Mouse (Mus musculus) megakaryocyte, embryonic 14.5 days (primary cell): Measurements from ENCODE around the gene Sema3d. TPM values are rescaled to one million over a fixed set of nuclear protein-coding genes. Genes with fewer than 3 reads are reported as not detected.

Experiments used
- H3K27me3 ChIP-seq: replicated peaks from 2 replicates; pipeline ENCODE3; 2012; ENCODE audit warnings: inconsistent platforms
- H3K36me3 ChIP-seq: replicated peaks from 2 replicates; pipeline ENCODE3; 2012; ENCODE audit warnings: low read length, inconsistent platforms, mixed read lengths
- H3K4me1 ChIP-seq: 2 replicates; pipeline ENCODE4 v1.6.1; 2012; ENCODE audit warnings: inconsistent platforms
- H3K4me3 ChIP-seq: replicated peaks from 2 replicates; pipeline ENCODE3; 2012; ENCODE audit warnings: moderate library complexity, mild to moderate bottlenecking, inconsistent platforms
- H3K9me3 ChIP-seq: 2 replicates; pipeline ENCODE4 v1.6.1; 2012; ENCODE audit warnings: inconsistent platforms
- FLI1 ChIP-seq: IDR thresholded peaks from 2 replicates; pipeline ENCODE4 v1.6.1; 2012; ENCODE audit warnings: low read length, inconsistent platforms, mixed read lengths
- GATA1 ChIP-seq: IDR thresholded peaks from 3 replicates; pipeline ENCODE4 v1.6.1; 2012; ENCODE audit warnings: mixed read lengths, low read length, inconsistent platforms, borderline replicate concordance
- polyA plus RNA-seq: library from polyadenylated mRNA; stranded (reverse); fragments of >175 nt; gene quantifications from 2 replicates; pipeline ENCODE4 v1.2.3, GENCODE M21; 2012; ENCODE audit warnings: low replicate concordance; ENCODE audit not compliant: insufficient read depth

Gene Sema3d
- polyA plus RNA-seq, 1 experiment: not detected

DNA sequence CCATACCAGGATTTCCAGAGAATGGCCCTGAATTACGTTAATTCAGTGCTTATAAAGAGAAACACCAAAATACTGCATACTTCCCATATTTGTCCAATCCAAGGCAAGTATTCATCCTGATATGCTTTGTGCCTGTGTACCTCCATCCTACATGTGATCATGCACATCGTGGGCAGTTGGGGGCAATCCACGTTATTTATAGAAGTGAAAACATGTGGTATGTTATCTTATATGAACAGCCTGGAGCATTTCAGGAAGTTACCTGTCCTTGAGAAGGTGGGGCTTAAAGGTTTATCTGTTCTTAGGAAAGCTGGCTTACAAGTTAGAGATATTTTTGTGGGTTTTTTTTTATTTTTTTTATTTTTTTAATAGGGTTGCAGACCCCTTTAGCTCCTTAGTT lies 172.2 kb downstream of the Sema3d start:
- no peaks in the 10 kb centered on the region for H3K9me3 ChIP-seq
- TF ChIP-seq FLI1 (no peak), GATA1 (no peak)
- no peak overlapping the region for H3K4me3 ChIP-seq
- no peaks in the 10 kb centered on the region for H3K36me3 ChIP-seq
- no peaks in the 10 kb centered on the region for H3K4me1 ChIP-seq
- no peaks in the 10 kb centered on the region for H3K27me3 ChIP-seq

GRCm38 (mm10) chr5:12557889-12558288 lies 174.7 kb downstream of the Sema3d start:
- Histone ChIP-seq H3K4me3 (no peak overlapping the region), H3K9me3 (no peaks in the 10 kb centered on the region), H3K36me3 (no peaks in the 10 kb centered on the region), H3K4me1 (no peaks in the 10 kb centered on the region), H3K27me3 (no peaks in the 10 kb centered on the region)
- no peak for TF ChIP-seq GATA1
- TF ChIP-seq FLI1: no peak

DNA sequence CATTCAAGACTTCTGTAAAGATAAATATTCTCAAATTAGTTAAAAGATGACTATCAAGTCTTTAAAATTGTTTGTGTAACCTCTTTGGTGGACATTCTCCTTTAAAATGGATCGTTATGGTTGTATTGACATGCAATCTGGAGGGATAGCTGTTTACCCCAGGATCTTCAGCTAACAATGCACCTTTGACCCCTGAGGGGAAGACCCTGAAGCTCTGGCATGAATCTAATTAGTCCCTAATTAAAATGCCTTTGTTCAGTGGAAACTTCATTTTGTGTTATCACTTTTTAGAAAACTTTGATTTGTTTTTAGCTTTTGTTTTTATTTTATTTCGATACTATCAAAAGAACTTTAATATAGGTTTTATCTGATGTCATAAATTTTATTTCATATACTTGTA lies 178.6 kb downstream of the Sema3d start:
- H3K9me3 ChIP-seq: no peaks in the 10 kb centered on the region
- no peaks in the 10 kb centered on the region for H3K27me3 ChIP-seq
- no peak for TF ChIP-seq FLI1
- H3K4me3 ChIP-seq: no peak overlapping the region
- no peaks in the 10 kb centered on the region for H3K36me3 ChIP-seq
- peaks cover 2% of the 10 kb centered on the region for H3K4me1 ChIP-seq

- Histone ChIP-seq H3K36me3 (no peaks in the 10 kb centered on the region), H3K27me3 (no peaks in the 10 kb centered on the region), H3K4me1 (peaks cover 4% of the 10 kb centered on the region), H3K9me3 (no peaks in the 10 kb centered on the region), H3K4me3 (no peak overlapping the region)
- TF ChIP-seq FLI1 (no peak), GATA1 (no peak)
Measured at GRCm38 (mm10) chr5:12562204-12562603, 179.0 kb downstream of the Sema3d start.

- Histone ChIP-seq H3K36me3 (no peaks in the 10 kb centered on the region), H3K27me3 (no peaks in the 10 kb centered on the region), H3K4me1 (peaks cover 4% of the 10 kb centered on the region), H3K4me3 (no peak overlapping the region), H3K9me3 (no peaks in the 10 kb centered on the region)
- TF ChIP-seq GATA1 (no peak), FLI1 (no peak)
Measured at GRCm38 (mm10) chr5:12563132-12563531, 179.9 kb downstream of the Sema3d start.

DNA sequence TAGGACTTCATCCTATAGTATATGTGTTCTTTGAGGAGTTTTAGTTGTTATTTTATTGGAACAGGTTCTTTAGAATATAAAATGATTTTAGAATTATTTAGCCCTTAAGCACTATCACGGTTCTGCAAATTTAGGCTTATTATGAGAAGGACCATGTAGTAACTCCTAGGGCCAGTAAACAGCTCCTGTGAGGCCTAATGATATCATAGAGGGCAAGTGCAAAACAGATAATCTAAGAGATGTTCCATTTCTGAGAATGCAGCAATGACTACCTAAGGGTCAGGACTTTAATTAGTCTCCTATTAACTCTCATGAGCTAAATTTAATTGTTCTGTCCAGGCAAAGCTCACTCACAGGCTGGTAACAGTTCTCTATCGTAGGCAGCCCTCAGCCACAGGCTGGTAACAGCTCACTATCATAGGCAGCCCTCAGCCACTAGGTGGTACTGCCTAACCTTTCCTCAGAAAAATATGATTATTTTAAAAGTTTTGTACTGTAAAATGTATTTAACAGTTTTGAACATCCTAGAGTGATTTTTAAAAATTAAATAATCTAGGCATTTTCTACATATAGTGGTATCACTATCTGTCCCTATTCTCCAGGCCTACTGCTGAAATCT lies 181.5 kb downstream of the Sema3d start:
- Histone ChIP-seq H3K9me3 (no peaks in the 10 kb centered on the region), H3K4me1 (peaks cover 4% of the 10 kb centered on the region), H3K4me3 (no peak overlapping the region), H3K27me3 (no peaks in the 10 kb centered on the region), H3K36me3 (no peaks in the 10 kb centered on the region)
- TF ChIP-seq FLI1 (no peak), GATA1 (no peak)

DNA sequence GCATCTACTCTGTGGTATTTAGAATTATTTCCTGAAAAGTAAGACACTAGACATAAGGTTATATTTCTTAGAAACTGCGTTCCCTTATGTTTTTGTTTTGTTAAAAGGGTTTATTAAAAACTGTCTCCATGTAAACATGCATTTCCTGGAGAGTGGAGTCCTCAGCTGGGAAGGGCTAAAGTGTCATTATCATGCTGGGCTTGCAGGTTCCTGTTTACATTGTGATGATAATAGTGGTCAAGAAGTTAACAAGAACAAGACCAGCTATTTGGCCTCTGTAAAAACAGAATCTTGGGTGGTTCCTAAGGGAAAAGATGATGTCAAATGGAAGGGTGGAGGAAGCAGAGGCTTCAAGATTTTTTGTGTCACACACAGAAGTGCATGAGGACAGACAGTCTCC lies 183.4 kb downstream of the Sema3d start:
- no peak for TF ChIP-seq FLI1
- no peak for TF ChIP-seq GATA1

DNA sequence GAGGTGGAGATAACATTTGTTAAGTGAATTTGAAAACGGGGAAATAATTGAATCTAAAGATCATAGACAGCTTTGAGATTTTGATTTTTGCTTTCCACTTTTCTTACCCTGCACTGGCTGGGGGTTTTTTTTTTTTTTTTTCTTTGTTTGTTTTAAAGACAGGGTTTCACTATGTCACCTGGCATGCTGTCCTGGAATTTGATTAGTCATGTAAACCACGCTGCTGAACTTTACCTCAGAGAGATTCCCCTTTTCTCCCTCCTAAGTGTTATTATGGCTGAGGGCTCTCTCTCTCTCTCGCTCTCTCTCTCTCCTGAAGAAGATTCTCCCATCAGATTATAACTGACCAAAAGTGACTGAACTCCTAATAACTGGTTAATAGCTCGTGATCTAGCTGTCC lies 191.4 kb downstream of the Sema3d start:
- Histone ChIP-seq H3K36me3 (no peaks in the 10 kb centered on the region), H3K27me3 (no peaks in the 10 kb centered on the region), H3K4me1 (peaks cover 1% of the 10 kb centered on the region), H3K4me3 (no peak overlapping the region), H3K9me3 (no peaks in the 10 kb centered on the region)
- no peak for TF ChIP-seq GATA1
- TF ChIP-seq FLI1: no peak

More for the DNA sequence above, 183.4 kb downstream of the Sema3d start:
- no peak overlapping the region for H3K4me3 ChIP-seq
- H3K27me3 ChIP-seq: no peaks in the 10 kb centered on the region
- no peaks in the 10 kb centered on the region for H3K9me3 ChIP-seq
- H3K36me3 ChIP-seq: no peaks in the 10 kb centered on the region
- H3K4me1 ChIP-seq: peaks cover 4% of the 10 kb centered on the region

- Histone ChIP-seq H3K9me3 (no peaks in the 10 kb centered on the region), H3K27me3 (no peaks in the 10 kb centered on the region), H3K4me3 (no peak overlapping the region), H3K36me3 (no peaks in the 10 kb centered on the region), H3K4me1 (peaks cover 5% of the 10 kb centered on the region)
- TF ChIP-seq FLI1: no peak
- TF ChIP-seq GATA1: no peak
Measured at GRCm38 (mm10) chr5:12575262-12575661, 192.1 kb downstream of the Sema3d start.

DNA sequence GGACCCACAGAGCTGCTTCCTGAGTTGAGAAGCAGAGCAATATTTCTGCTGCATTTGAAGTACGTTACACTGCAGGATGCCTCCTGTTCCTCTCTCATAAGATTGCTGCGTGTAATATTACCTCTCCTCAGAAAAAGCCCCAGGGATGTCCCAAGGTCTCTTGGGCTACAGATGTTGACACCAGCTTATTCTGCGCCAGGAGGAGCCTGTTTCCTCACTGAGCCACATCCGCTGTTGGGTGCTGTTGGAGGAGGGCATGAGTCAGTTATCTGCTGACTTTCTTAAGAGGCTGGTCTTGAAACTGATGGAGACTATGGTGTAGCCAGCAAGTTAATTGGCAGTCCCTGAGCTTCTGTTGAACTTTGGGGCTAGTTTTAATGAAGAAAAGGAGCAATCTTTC lies 196.6 kb downstream of the Sema3d start:
- Histone ChIP-seq H3K27me3 (no peaks in the 10 kb centered on the region), H3K4me1 (peaks cover 5% of the 10 kb centered on the region), H3K9me3 (no peaks in the 10 kb centered on the region), H3K4me3 (peak overlapping the region; percentile 31), H3K36me3 (no peaks in the 10 kb centered on the region)
- no peak for TF ChIP-seq GATA1
- TF ChIP-seq FLI1: no peak

GRCm38 (mm10) chr5:12582540-12582939 lies 199.4 kb downstream of the Sema3d start:
- Histone ChIP-seq H3K9me3 (no peaks in the 10 kb centered on the region), H3K36me3 (no peaks in the 10 kb centered on the region), H3K4me3 (no peak overlapping the region), H3K4me1 (peaks cover 5% of the 10 kb centered on the region), H3K27me3 (no peaks in the 10 kb centered on the region)
- TF ChIP-seq FLI1: no peak
- TF ChIP-seq GATA1: no peak
